Mouse (Mus musculus) thymus, adult 2 months (tissue): ENCODE results near the gene Mdc1.

Experiments used
- CTCF ChIP-seq: fragments of 200-500 bp; IDR thresholded peaks from 2 replicates; pipeline ENCODE4 v1.5.1; 2012; ENCODE audit warnings: mild to moderate bottlenecking, control low read depth, low read length, moderate library complexity, borderline replicate concordance; ENCODE audit not compliant: control insufficient read depth, poor library complexity, insufficient read depth; ENCODE audit errors: extremely low read depth
- POLR2A ChIP-seq: fragments of 200-500 bp; IDR thresholded peaks from 2 replicates; pipeline ENCODE4 v1.6.1; 2012; ENCODE audit warnings: mild to moderate bottlenecking, low read length, control low read depth, moderate library complexity; ENCODE audit not compliant: control insufficient read depth, poor library complexity, insufficient read depth; ENCODE audit errors: extremely low read depth

GRCm38 (mm10) chr17:35835424-35836140, 5.7 kb upstream of the Mdc1 start:
- no peak for TF ChIP-seq POLR2A
- TF ChIP-seq CTCF: no peak
